Mouse (Mus musculus) thymus, adult 2 months (tissue): ENCODE results near the gene Rps11.

Experiments
- CTCF ChIP-seq: fragments of 200-500 bp; IDR thresholded peaks from 2 replicates; pipeline ENCODE4 v1.5.1; 2012; ENCODE audit warnings: mild to moderate bottlenecking, control low read depth, low read length, moderate library complexity, borderline replicate concordance; ENCODE audit not compliant: control insufficient read depth, poor library complexity, insufficient read depth; ENCODE audit errors: extremely low read depth
- POLR2A ChIP-seq: fragments of 200-500 bp; IDR thresholded peaks from 2 replicates; pipeline ENCODE4 v1.6.1; 2012; ENCODE audit warnings: mild to moderate bottlenecking, low read length, control low read depth, moderate library complexity; ENCODE audit not compliant: control insufficient read depth, poor library complexity, insufficient read depth; ENCODE audit errors: extremely low read depth

DNA sequence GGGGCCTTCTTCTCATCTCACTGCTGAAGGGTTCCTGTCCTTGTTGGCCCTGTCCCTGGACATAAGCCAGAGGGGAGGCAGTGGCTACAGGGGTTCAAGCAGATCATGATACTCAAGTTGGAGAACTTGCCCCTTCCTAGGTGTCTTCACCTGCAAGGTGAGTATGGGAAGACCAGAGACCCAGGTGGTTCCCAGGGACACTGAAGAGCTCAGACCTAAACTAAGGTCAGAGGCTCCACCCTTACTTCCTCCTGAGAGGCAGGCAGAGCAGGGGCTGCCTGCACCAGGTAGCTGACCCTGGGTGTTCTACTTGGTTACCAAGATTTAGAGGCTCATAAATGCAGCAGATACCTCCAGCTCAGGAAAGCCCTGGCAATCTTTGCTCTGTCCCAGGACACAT lies 2.3 kb downstream of the Rps11 start:
- TF ChIP-seq POLR2A, result no peak
- TF ChIP-seq CTCF, result no peak
